Mouse (Mus musculus): ENCODE results near the gene Il9r. TPM values are rescaled to one million over a fixed set of nuclear protein-coding genes. Genes with fewer than 3 reads are reported as not detected.

Gene Il9r
- polyA plus RNA-seq, 2 experiments, result 0.08 to 0.16 TPM

DNA sequence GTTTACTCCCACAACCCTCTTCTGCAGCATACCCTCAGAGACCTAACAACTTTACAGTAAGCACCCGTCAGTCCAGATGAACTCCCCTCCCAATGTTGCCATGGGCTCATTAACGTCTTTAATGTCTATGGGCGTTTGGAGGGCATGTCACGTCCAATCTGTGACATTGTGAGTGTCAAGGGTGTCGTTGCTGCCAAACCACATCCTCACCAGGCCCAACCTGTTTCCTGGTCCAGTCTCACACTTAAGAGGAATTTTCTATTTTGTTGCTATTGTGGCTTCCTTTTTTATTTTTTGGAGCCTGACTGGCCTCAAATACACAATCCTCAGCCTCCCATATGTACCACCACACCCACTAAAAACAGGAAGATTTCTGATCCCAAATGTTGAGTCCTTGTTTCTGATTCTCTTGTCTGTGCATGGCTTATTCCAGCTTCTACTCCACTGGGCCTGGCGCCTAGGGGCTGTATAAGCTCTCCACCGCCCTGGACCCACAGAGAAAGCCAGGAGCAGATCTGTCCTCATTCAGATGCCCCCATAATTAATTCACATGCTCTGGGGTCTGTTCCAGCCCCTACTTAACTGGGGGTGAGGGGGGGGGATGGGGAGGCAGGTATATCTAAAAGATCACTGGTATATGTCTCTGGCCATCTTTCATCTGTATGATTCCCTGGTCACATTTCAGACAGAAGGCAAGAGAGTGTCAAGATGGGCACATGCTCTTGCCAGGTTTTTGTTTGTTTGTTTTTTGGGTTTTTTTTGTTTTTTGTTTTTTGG, 43.0 kb downstream of the Il9r start:
- DNase-seq (ENCODE audit: low read depth in 3 of 3, low spot score in 3 of 3), result no peak
- Histone ChIP-seq H3K9ac (replicated peaks) (no peak overlapping the region), H3K27me3 (ENCODE audit: control insufficient read depth, insufficient read depth, low read length) (peaks cover 5% of the 10 kb centered on the region), H3K4me1 (replicated peaks; ENCODE audit: control insufficient read depth in 2 of 2, insufficient read depth in 2 of 2, low read length in 1 of 2) (no peaks in the 10 kb centered on the region), H3K4me3 (ENCODE audit: insufficient read depth in 1 of 2, low read depth in 2 of 2, low read length in 2 of 2) (no peak overlapping the region), H3K27ac (no peak overlapping the region), H3K36me3 (replicated peaks; ENCODE audit: control insufficient read depth, insufficient read depth, low read depth) (no peaks in the 10 kb centered on the region), H3K9me3 (ENCODE audit: control insufficient read depth, low read length) (no peaks in the 10 kb centered on the region), H3K4me2 (ENCODE audit: low read depth) (no peak overlapping the region)
- WGBS (ENCODE audit: insufficient replicate concordance), result 39% methylated on average over 7 of the region's 7 CpGs
- no peak for TF ChIP-seq EP300 (IDR thresholded peaks at IDR 0.05; ENCODE audit: low read depth)
- no peak for TF ChIP-seq CTCF (IDR thresholded peaks at IDR 0.05; ENCODE audit: low read depth)
- no peak for ATAC-seq (ENCODE audit: insufficient read depth)

DNA sequence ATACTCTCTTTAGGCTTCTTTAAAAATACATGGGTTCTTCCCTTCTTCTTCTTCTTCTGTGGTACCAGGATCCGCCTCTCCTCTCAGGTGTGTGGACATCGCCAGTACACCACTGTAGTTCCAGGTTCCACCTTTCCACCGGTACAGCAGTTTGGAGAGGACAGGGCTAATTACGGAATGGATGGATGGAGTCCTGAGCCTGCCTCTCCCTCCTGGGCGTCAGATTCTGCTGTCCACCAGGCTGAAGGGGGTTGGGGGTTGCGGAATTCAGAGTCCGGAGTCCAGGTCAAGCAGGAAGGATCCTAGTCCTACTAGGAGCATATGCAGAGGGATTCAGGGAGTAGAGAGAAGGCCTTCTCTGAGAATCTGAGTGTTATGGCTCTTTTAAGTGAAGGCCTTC, 46.9 kb downstream of the Il9r start:
- Histone ChIP-seq H3K27ac (no peak overlapping the region), H3K4me2 (ENCODE audit: low read depth) (no peak overlapping the region), H3K9ac (replicated peaks) (no peak overlapping the region), H3K27me3 (ENCODE audit: control insufficient read depth, insufficient read depth, low read length) (no peaks in the 10 kb centered on the region), H3K36me3 (replicated peaks; ENCODE audit: control insufficient read depth, insufficient read depth, low read depth) (no peaks in the 10 kb centered on the region), H3K4me1 (replicated peaks; ENCODE audit: control insufficient read depth in 2 of 2, insufficient read depth in 2 of 2, low read length in 1 of 2) (no peaks in the 10 kb centered on the region), H3K4me3 (ENCODE audit: insufficient read depth in 1 of 2, low read depth in 2 of 2, low read length in 2 of 2) (no peak overlapping the region), H3K9me3 (ENCODE audit: control insufficient read depth, low read length) (no peaks in the 10 kb centered on the region)
- ATAC-seq (ENCODE audit: insufficient read depth) (no peak), DNase-seq (ENCODE audit: low read depth in 3 of 3, low spot score in 3 of 3) (no peak)
- TF ChIP-seq EP300 (IDR thresholded peaks at IDR 0.05; ENCODE audit: low read depth) (no peak), CTCF (IDR thresholded peaks at IDR 0.05; ENCODE audit: low read depth) (no peak)
- WGBS (ENCODE audit: insufficient replicate concordance), result 68% methylated on average over 7 of the region's 7 CpGs

DNA sequence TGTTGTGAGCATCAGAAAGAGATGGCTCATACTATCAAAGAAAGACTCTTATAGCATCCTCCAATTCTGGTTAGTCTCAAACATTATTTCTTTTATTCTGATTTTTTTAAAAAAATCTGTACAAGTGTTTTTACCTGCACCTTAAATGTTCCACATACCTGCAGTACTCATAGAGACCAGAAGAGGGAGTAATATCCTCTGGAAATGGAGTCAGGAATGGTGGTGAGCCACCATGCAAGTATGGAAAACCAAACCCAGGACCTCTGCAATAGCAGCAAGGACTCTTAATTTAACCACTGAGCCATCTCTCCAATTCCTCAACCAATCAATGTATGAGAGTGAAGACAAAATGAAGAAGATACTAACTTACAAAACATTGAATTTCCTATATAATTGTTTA, 47.3 kb downstream of the Il9r start:
- no peaks in the 10 kb centered on the region for H3K9me3 ChIP-seq (ENCODE audit: control insufficient read depth, low read length)
- no peaks in the 10 kb centered on the region for H3K4me1 ChIP-seq (replicated peaks; ENCODE audit: control insufficient read depth in 2 of 2, insufficient read depth in 2 of 2, low read length in 1 of 2)
- no peaks in the 10 kb centered on the region for H3K36me3 ChIP-seq (replicated peaks; ENCODE audit: control insufficient read depth, insufficient read depth, low read depth)
- ATAC-seq (ENCODE audit: insufficient read depth) (no peak), DNase-seq (ENCODE audit: low read depth in 3 of 3, low spot score in 3 of 3) (no peak)
- no peak overlapping the region for H3K4me2 ChIP-seq (ENCODE audit: low read depth)
- no peak overlapping the region for H3K27ac ChIP-seq
- H3K4me3 ChIP-seq (ENCODE audit: insufficient read depth in 1 of 2, low read depth in 2 of 2, low read length in 2 of 2), result no peak overlapping the region
- no peak overlapping the region for H3K9ac ChIP-seq (replicated peaks)
- peak; percentile 53; the same call in 1 of the 2 replicates for TF ChIP-seq CTCF (IDR thresholded peaks at IDR 0.05; ENCODE audit: low read depth)
- no peak for TF ChIP-seq EP300 (IDR thresholded peaks at IDR 0.05; ENCODE audit: low read depth)
- H3K27me3 ChIP-seq (ENCODE audit: control insufficient read depth, insufficient read depth, low read length), result no peaks in the 10 kb centered on the region

DNA sequence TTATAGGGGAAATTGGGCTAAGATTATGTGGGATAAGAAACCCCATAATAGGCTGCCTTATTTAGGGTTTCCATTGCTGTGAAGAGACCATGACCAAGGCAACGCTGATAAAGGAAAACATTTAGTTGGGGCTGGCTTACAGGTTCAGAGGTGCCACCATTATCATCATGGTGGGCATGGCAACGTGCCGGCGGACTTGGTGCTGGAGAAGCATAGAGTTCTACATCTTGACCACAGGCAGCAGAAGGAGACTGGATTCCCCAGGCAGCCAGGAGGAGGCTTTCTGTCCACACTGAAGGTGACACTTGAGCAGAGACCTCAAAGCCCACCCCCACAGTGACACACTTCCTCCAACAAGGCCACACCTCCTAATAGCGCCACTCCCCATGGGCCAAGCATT, 48.8 kb downstream of the Il9r start:
- Histone ChIP-seq H3K4me2 (ENCODE audit: low read depth) (no peak overlapping the region), H3K27me3 (ENCODE audit: control insufficient read depth, insufficient read depth, low read length) (no peaks in the 10 kb centered on the region), H3K4me3 (ENCODE audit: insufficient read depth in 1 of 2, low read depth in 2 of 2, low read length in 2 of 2) (no peak overlapping the region), H3K4me1 (replicated peaks; ENCODE audit: control insufficient read depth in 2 of 2, insufficient read depth in 2 of 2, low read length in 1 of 2) (no peaks in the 10 kb centered on the region), H3K36me3 (replicated peaks; ENCODE audit: control insufficient read depth, insufficient read depth, low read depth) (no peaks in the 10 kb centered on the region), H3K9ac (replicated peaks) (no peak overlapping the region), H3K27ac (no peak overlapping the region), H3K9me3 (ENCODE audit: control insufficient read depth, low read length) (no peaks in the 10 kb centered on the region)
- ATAC-seq (ENCODE audit: insufficient read depth), result no peak
- TF ChIP-seq EP300 (IDR thresholded peaks at IDR 0.05; ENCODE audit: low read depth) (no peak), CTCF (IDR thresholded peaks at IDR 0.05; ENCODE audit: low read depth) (no peak)
- no peak for DNase-seq (ENCODE audit: low read depth in 3 of 3, low spot score in 3 of 3)
- WGBS (ENCODE audit: insufficient replicate concordance), result 69% methylated on average over 5 of the region's 5 CpGs

DNA sequence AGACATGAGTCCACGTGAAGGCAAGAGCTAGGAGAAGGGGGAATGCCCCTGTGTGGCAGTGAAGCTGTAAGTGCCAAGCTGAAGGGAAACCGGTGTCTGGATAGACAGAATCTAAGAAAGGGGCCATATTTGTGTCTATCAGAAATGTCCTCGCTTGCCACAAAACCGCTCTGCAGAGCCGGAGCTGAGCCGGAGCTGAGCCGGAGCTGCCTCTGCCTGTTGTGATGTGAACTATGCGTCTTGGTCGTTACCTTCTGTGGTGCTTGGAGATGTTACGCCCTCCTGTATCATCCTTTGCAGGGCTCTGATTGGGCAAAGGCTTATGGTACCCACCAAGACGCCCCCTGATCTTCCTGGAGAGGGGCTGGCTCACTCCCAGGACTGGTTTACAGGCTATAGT, 50.5 kb downstream of the Il9r start:
- H3K27ac ChIP-seq, result no peak overlapping the region
- H3K4me1 ChIP-seq (replicated peaks; ENCODE audit: control insufficient read depth in 2 of 2, insufficient read depth in 2 of 2, low read length in 1 of 2), result no peaks in the 10 kb centered on the region
- WGBS (ENCODE audit: insufficient replicate concordance), result 67% methylated on average over 11 of the region's 11 CpGs
- H3K9me3 ChIP-seq (ENCODE audit: control insufficient read depth, low read length), result no peaks in the 10 kb centered on the region
- H3K4me2 ChIP-seq (ENCODE audit: low read depth), result no peak overlapping the region
- no peaks in the 10 kb centered on the region for H3K36me3 ChIP-seq (replicated peaks; ENCODE audit: control insufficient read depth, insufficient read depth, low read depth)
- H3K9ac ChIP-seq (replicated peaks), result no peak overlapping the region
- DNase-seq (ENCODE audit: low read depth in 3 of 3, low spot score in 3 of 3), result no peak
- ATAC-seq (ENCODE audit: insufficient read depth), result no peak
- H3K4me3 ChIP-seq (ENCODE audit: insufficient read depth in 1 of 2, low read depth in 2 of 2, low read length in 2 of 2), result no peak overlapping the region
- TF ChIP-seq CTCF (IDR thresholded peaks at IDR 0.05; ENCODE audit: low read depth) (no peak), EP300 (IDR thresholded peaks at IDR 0.05; ENCODE audit: low read depth) (no peak)
- no peaks in the 10 kb centered on the region for H3K27me3 ChIP-seq (ENCODE audit: control insufficient read depth, insufficient read depth, low read length)

Measured in liver, embryonic 14.5 days (tissue).